Mouse (Mus musculus) spleen, adult 2 months (tissue): Measurements from ENCODE around the gene Mgp. TPM values are rescaled to one million over a fixed set of nuclear protein-coding genes. Genes with fewer than 3 reads are reported as not detected.

Experiments
- DNase-seq, 2 experiments: peaks; one replicate each; pipeline versions ENCODE4 v3.0.0 to v3.0.0-alpha.2; 2012 to 2021; ENCODE audit warnings: low spot score in 2 of 2, low read depth in 1 of 2
- H3K27ac ChIP-seq: fragments of 200-500 bp; 2 replicates; pipeline ENCODE4 v1.5.1; 2012; ENCODE audit warnings: low read length, inconsistent platforms; ENCODE audit not compliant: insufficient read depth
- H3K27me3 ChIP-seq: fragments of 200-500 bp; 2 replicates; pipeline ENCODE4 v1.6.1; 2012; ENCODE audit warnings: mild to moderate bottlenecking, moderate library complexity, low read length, inconsistent platforms; ENCODE audit not compliant: control insufficient read depth, insufficient read depth
- H3K36me3 ChIP-seq: fragments of 200-500 bp; 2 replicates; pipeline ENCODE4 v1.6.1; 2012; ENCODE audit warnings: mild to moderate bottlenecking, low read length, inconsistent platforms; ENCODE audit not compliant: control insufficient read depth, insufficient read depth
- H3K4me1 ChIP-seq: fragments of 200-500 bp; 2 replicates; pipeline ENCODE4 v1.6.1; 2011; ENCODE audit warnings: inconsistent platforms; ENCODE audit not compliant: control insufficient read depth, insufficient read depth, insufficient read length
- H3K4me3 ChIP-seq: fragments of 200-500 bp; 2 replicates; pipeline ENCODE4 v1.5.1; 2011; ENCODE audit warnings: mild to moderate bottlenecking, inconsistent platforms; ENCODE audit not compliant: insufficient read depth, insufficient read length; ENCODE audit errors: extremely low read depth
- CTCF ChIP-seq: fragments of 200-500 bp; IDR thresholded peaks from 2 replicates; pipeline ENCODE4 v1.5.1; 2011; ENCODE audit warnings: mild to moderate bottlenecking, inconsistent platforms; ENCODE audit not compliant: insufficient read depth, insufficient read length, insufficient replicate concordance; ENCODE audit errors: extremely low read depth
- POLR2A ChIP-seq: fragments of 200-500 bp; IDR thresholded peaks from 2 replicates; pipeline ENCODE4 v1.6.1; 2011; ENCODE audit warnings: low read depth, low read length, inconsistent platforms
- WGBS: fragments of 180-500 bp; shearing (Covaris S2); methylation state at CpG from one replicate; pipeline ENCODE4 v1.1.7; 2018; 5-methylcytosine and 5-hydroxymethylcytosine counted together
- polyA plus RNA-seq: library from polyadenylated mRNA; depleted of rRNA; stranded (reverse); fragments of >200 nt; gene quantifications from 2 replicates; pipeline ENCODE4 v1.2.3, GENCODE M21; 2012; rRNA removed

Mgp gene
- polyA plus RNA-seq, 1 experiment = 39.8 TPM

DNA sequence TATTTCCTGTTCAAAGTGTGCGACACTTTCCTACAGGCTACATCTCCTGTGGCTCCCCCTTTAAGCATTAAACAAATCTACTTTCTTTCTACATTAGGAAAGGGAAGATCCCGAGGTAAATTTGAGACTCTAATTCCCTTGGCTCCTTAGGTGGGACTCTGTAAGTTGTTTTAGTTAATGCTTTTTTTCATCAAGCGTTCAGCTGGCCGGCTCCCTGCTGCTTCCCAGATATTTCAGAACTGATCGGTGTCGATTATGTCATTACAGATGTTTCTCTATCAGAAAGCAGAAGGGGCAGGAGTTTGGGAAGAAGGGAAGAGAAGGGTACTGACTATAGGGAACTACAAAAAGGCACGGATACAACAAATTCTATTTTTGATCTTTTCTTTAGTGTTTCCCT lies 48.5 kb downstream of the Mgp start:
- H3K4me3 ChIP-seq = peak overlapping the region; percentile 86
- H3K27ac ChIP-seq = no peak overlapping the region
- no peak for TF ChIP-seq POLR2A
- no peak for TF ChIP-seq CTCF
- peaks cover 21% of the 10 kb centered on the region for H3K36me3 ChIP-seq
- no peaks in the 10 kb centered on the region for H3K27me3 ChIP-seq
- DNase-seq = no peak
- 5% methylated on average over 7 of the region's 7 CpGs for WGBS
- H3K4me1 ChIP-seq = no peaks in the 10 kb centered on the region; the same call in 1 of the 2 replicates

DNA sequence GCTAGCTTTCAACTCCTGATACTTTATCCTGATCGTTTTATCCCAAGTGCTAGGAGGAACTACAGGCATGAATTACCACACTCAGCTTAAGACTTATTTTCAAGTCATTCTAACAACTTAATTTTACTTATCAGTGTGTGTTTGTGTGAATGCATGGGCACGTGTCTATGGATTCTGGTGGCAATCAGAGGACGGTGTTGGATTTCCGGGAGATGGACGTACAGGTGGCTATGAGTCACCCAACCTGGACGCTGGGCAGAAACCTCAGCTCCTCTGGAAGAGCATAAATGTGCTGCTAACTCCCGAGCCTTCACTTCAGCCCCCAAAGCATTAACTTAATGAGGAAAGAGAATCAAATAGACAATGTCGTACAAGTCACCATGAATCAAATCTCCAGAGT lies 50.6 kb downstream of the Mgp start:
- DNase-seq = no peak
- no peak overlapping the region for H3K4me3 ChIP-seq
- TF ChIP-seq POLR2A = no peak
- no peak for TF ChIP-seq CTCF
- H3K27me3 ChIP-seq = no peaks in the 10 kb centered on the region
- H3K36me3 ChIP-seq = peaks cover 41% of the 10 kb centered on the region
- H3K27ac ChIP-seq = no peak overlapping the region
- 91% methylated on average over 8 of the region's 8 CpGs for WGBS
- H3K4me1 ChIP-seq = no peaks in the 10 kb centered on the region; the same call in 1 of the 2 replicates

Other genes with a start within 250 kb of the Mgp start
- gene Plbd1, start 213.9 kb downstream of the Mgp start, polyA plus RNA-seq = 64.4 and 64.6 TPM in 2 replicates
- 0.05 and 0.07 TPM in 2 replicates for gene Gucy2c, start 94.1 kb downstream of the Mgp start, polyA plus RNA-seq
- 1.2 and 3.6 TPM in 2 replicates for gene Hist4h4, start 71.4 kb downstream of the Mgp start, polyA plus RNA-seq
- gene H2afj, start 67.6 kb downstream of the Mgp start, polyA plus RNA-seq = 228 and 441 TPM in 2 replicates
- gene BC049715, start 48.2 kb downstream of the Mgp start, polyA plus RNA-seq = 0.45 and 0.72 TPM in 2 replicates
- 33.5 and 39.5 TPM in 2 replicates for gene Wbp11, start 47.6 kb downstream of the Mgp start, polyA plus RNA-seq
- gene Smco3, start 40.4 kb downstream of the Mgp start, polyA plus RNA-seq = not detected in 2 replicates
- gene Art4, start 18.1 kb downstream of the Mgp start, polyA plus RNA-seq = 2.5 and 4.8 TPM in 2 replicates
- 10.5 and 16.2 TPM in 2 replicates for gene Erp27, start 46.4 kb upstream of the Mgp start, polyA plus RNA-seq
- gene Pde6h, start 48.0 kb upstream of the Mgp start, polyA plus RNA-seq = 0.01 TPM in 1 of 2 replicates, not detected in the other
- 361 and 386 TPM in 2 replicates for gene Arhgdib, start 66.1 kb upstream of the Mgp start, polyA plus RNA-seq